Mouse (Mus musculus): Measurements from ENCODE around the gene Nxn.

Nxn gene

DNA sequence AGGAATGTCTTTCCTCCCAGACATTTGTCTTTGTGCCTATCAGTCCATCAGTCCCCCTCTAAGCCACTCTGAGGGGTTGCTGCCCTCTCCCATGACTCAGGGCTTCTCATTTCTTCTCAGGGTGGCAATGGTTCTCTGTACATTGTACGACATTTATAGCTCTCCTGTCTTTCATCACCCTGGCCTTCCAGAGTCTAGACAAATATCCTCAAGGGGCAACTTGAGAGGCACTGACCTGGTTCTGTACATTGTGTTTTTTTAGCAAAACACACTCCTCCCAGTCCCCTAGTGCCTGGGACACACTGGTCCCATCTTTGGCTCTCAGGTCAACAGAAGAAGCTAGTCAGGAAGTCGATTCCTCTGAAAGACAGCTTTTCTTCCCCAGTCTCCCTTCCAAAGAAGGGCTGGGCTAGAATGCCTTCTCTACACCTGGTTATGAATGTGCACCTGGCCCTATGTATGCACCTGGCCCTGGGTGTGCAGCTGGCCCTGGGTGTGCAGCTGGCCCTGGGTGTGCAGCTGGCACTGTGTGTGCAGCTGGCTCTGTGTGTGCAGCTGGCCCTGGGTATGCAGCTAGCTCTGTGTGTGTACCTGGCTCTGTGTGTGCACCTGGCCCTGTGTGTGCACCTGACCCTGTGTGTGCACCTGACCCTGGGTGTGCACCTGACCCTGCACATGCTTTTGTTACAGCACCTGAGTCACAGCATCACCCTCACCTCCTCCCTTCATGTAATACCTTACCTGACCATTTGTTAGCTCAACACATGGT lies 70.2 kb downstream of the Nxn start:
- DNase-seq (ENCODE audit: low spot score): no peak

DNA sequence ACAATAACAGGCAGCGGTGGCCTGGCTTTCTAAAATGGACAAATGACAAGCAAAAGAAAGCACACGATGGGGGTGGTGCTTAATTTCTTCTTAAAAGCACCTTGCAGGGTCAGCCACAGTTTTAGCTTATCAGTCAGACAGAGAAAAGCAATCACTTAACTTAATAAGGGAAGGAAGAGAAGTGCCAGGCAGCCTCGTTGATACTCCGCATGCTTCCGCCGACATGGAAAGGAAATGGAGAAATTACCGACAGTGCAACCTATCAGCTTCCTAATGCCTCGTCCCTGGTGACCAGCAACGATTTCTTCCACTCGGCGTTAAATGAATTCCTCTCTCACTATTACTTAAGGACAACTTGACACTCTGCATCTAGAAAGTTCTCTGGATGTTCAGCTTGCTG lies 70.9 kb downstream of the Nxn start:
- no peak for DNase-seq (ENCODE audit: low spot score)

DNA sequence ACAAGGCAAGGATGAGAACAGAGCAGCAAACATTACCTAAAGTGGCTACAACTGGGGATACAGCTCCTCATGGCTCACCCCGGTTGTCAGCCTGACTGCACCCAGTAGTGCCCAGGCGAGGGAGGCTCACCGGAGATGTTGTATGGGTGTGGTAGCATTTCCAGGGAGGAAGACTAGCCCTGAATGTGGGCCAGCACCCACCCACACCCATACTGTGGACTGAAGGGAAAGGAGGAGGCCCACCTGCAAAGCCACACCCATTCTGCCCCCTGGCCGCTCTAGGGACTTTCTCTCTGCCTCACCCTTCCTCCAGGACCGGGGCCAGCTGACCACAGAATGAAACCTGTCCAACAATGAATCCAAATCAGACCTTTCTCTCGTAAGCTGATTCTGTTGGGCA lies 72.3 kb downstream of the Nxn start:
- DNase-seq (ENCODE audit: low spot score): no peak

DNA sequence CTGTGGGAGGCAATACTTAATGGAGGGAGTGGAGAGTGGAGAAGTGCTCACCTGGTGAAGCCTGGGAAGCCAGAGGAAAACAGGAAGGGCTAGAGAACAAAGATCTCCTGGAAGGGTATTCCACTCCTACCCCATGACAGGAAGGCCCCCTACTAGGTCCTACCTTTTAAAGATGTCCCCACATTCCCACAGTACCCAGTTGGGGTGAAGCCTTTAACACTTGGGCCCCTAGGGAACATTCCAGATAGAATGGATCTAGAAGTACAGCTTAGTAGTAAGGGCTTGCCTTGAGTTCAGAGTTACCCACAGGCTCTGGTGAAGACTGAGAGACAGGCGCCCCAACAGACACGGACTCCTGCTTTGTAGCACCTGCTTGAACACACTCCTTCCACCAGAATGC lies 72.9 kb downstream of the Nxn start:
- no peak for DNase-seq (ENCODE audit: low spot score)

DNA sequence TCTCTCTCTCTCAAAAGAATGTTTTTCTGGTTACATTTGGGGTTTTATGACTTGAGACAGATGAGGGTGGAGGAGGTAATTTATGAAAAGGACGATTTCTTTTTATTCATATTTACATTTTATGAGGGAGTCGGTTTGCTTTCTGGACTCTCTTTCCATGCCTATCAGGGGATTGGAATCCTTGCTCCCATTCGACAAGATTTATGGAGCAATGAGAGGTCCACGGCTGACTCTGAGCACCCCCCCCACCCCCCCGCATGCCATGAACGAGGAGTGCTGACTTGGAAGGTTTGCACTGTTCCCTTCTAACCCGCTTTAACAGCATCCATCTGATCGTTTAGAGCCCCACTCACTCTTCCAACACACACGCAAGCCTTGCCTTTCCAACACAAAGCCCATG lies 74.1 kb downstream of the Nxn start:
- DNase-seq (ENCODE audit: low spot score): no peak

DNA sequence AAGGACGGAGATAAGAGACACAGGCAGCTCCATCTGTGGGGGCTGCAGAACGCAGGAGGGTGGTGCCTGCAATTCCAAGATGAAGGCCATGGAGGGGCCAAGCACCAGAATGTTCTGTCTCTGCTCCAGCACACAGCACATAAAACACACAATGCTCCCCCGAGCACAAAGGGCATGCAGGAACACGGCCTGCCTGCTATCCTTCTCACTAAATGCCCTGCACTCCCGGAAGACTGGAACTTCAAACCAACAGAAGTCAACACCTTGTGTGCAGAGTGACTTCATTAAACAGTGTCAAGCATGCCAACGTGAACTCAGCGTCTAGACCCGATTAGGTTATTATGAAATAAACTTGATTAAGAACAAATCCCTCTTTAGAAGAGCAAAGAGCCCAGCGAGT lies 74.7 kb downstream of the Nxn start:
- DNase-seq (ENCODE audit: low spot score): no peak

DNA sequence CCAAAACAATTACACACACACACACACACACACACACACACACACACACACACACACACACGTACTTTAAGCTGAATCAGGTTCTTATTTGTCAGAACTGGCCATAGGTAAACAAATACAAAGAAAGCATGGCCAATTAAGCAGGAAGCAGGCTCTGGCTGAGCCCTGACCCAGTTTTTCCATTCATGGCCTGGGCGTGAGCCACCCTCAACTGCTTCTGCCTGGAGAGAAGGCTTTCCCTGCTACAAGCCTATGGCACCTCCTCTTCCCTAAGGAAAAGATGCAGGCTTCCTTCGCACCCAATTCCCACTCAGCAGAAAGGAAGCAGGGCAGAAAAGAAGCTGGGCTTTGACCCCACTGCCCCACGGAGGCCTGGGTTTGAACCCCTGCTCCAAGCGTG lies 76.0 kb downstream of the Nxn start:
- DNase-seq (ENCODE audit: low spot score): no peak

DNA sequence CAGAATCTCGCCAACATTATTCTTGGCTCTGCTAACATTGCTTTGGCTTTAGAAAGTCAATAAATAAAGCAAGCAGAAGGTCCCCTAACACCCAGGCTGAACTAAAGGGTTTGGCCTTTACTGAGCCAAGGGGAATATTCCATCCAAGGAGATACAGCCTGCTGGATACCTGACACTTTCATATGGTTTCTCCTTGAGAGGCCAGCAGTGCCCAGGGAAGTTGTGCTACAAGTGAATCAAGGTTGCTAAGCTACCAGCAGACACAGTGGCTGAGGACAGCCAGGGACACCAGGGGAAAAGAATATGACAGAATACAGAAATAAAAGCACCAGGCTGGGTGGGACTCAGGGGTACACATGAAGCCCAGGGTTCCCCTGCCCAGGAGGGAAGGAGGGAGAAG lies 76.9 kb downstream of the Nxn start:
- no peak for DNase-seq (ENCODE audit: low spot score)

DNA sequence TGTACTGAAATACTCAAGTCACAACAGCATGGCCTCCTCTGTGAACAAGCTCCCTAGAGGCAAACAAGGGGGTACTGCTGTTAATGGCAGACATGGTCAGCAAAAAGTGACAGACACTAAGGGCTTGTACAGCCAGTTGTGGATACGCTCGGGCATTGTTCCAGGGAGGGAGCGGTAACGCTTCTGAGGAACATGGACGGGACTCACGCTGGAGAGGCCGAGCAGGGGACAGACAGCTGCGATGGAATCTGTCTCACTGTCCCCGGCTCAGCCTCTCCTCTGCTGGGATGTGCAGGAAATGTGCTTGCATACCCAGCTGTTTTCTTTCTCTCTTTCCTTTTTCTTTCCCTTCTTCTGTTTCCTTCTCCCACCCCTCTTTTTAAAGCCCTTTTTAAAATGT lies 78.5 kb downstream of the Nxn start:
- no peak for DNase-seq (ENCODE audit: low spot score)

DNA sequence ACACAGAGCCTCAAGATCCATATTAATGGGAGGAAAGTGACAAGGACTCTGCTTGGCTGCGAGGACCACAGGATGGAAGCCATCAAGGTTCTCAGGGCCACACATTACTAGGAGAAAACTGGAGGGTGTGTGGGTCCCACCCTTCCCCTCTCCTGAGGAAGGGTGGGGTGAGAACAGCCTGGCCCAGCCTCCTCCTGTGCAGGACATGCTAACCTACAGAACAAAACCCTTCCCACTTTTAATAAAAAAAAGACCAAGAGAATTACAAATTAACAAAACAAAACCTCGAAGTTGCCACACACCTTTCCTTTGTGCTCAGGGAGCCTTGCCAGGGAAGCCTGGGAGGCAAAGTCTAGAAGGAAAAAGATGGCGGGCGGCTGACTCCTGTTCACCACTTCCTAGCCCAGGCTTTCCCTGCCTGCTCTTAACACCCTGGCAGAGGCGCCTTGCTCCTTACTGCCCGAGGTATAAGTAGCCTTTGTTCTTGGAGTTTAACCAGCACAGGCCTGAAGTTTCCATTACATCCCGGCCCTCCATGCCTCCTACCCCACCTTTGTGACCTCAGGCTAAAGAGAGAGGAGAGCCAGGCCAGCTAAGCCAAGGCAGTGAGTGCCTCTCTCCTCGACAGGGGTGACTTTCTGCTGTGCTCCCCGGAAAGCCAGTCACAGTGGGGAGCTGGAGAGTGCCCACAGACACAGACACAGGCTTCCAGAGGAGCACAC lies 79.1 kb downstream of the Nxn start:
- DNase-seq (ENCODE audit: low spot score): no peak

DNA sequence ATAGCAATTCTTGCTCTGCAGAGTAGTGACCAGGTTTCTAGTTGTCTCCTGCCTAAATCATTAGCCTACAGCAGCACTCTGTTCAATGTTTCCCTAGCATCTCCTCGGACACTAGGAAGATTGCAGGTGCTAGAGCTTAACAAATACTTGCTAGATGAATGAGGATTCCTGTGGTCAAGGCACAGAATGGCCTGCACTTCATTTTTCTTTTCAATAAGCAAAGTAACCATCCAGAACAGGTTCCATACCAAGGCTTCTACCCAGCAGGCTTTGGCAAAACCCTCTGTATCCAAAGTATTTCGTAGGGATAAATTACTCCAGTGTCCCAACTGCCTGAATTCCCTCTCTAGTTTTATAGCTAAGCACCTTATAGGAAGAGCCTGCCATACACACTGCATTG lies 81.0 kb downstream of the Nxn start:
- DNase-seq (ENCODE audit: low spot score): no peak

DNA sequence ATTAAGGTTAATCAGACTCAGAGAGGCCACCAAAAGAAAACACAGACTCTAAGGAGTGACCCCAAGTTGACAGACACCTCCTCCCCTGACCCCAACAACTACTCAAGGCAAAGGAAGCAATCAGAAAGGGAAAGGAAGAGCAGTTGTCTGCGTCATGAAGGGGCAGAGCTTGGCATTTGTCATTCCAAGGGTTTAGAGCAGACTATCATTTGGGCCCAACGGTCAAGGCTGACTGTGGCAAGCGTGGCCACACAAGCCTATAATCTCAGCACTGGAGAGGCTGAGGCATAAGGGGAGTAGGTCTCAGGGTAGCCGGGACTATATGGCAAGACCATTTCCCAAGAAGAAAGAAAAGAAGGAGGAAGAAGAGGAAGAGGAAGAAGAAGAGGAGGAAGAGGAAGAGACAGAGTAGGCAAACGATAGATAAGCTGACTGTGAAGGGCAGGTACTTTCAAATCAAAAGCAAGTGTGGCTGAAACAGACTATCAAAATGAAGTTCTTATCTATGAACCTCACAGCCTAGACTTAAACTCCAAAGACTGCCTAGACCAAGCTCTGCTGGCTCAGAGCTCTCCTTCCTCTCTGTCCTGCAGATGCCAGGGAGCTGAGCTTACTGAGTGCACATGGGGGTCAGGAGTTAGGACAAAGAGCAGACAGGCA lies 83.0 kb downstream of the Nxn start:
- no peak for DNase-seq (ENCODE audit: low spot score)

DNA sequence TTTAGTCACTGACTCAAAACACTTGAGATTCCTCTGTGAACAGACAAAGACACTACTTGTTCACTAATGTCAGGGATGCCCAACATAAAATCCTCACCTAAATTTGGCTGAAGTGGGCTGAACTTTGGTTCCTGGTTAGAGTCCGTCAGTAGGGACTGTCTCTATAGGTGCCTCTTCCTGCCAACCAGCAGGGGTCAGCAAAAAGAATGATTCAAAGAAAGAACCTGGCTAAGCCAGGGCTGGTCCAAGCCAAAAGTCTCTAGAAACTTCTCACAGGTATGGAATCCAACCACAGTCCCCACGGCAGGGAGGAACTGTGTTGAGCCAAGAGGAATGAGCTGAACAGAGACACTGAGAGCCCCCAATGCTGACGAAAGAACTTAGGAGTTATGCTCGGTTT lies 84.2 kb downstream of the Nxn start:
- no peak for DNase-seq (ENCODE audit: low spot score)

DNA sequence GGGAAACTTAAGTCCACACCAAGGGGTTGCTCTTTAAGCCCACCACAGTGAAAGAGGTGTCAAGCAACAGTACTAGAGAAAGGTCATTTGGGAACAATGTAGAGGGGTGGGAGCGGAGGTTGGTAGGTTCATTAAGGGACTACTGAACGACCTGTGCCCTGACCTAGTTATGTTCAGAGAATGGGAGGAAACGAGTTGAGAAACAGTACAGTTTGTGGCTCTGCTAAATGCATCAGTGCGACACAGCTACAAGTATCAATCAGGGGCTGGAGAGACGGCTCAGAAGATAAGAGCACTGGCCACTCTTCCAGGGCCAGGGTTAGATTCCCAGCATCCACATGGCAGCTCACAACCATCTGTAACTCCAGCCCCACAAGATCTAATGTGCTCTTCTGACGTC lies 84.8 kb downstream of the Nxn start:
- no peak for DNase-seq (ENCODE audit: low spot score)

DNA sequence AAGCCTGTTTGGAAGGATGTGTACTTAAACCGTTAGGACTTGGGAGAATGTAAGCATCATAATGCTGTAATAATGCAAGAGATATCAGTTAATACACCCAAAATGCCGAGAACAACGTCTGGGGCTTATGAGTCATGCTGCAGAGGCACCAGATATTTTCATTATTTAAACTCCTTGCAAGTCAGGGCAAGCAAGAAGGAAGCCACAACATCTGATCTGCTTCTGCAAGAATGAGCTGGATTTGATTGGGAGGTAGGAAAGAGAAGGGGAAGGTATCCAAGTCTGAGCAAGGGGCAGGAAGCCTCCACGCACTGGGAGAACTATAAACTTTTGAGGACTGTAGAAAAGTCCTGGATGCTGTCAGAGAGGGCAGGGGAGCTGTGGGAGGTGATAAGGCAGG lies 86.1 kb downstream of the Nxn start:
- no peak for DNase-seq (ENCODE audit: low spot score)

DNA sequence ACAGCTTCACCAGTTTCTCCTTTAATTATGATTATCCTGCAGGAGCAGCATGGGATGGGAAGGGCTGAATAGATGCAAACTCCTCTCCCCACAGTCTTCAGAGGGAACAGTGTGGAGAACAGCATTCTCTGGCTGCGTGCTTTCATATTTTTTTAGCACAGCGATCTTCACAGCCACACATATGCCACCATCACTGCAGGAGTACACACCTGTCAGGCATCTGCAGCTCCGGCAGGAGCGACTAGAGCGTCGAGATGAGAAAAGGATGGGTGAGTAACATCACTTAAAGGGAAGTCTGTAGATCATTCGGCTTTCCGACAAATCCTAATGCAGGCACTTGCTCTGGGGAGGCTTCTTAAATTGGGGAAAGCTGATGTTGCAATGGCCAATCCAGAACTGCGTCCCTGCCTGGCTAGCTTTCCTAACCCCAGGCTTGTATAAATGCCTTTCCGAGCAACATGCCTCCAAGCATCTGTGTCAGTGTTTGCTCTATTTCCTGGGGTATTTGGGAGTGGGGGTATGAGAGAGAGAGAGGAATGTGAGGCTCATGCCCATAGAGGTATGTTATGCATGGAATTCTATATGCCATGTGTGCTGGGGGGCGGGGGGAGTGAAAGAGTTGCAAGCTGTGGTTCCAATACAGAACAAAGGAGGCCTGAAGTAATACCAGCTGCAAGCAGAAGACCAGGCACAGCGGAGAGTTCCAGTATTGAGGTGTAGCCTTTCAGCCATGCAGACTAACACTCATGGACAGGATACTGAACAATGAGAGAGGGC lies 87.5 kb downstream of the Nxn start:
- DNase-seq (ENCODE audit: low spot score): no peak

DNA sequence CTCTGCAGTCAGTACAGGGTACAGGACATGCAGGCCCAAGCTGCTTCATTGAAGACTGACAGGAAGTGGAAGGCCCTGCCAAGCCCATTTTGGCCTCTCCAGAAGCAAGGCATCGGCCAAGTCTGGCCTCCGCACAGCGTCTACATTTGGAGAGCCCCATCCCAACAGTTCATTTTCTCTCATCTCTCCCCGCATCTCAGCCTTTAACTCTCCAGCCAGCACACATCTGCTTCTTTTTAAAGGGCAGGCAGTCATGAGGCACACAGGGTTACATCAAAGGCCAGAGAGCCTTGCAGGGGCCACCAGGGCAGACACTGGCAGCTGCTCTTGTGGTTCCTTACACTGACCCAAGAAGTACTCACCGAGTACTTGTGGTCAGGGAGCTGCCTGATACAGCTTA lies 89.1 kb downstream of the Nxn start:
- no peak for DNase-seq (ENCODE audit: low spot score)

DNA sequence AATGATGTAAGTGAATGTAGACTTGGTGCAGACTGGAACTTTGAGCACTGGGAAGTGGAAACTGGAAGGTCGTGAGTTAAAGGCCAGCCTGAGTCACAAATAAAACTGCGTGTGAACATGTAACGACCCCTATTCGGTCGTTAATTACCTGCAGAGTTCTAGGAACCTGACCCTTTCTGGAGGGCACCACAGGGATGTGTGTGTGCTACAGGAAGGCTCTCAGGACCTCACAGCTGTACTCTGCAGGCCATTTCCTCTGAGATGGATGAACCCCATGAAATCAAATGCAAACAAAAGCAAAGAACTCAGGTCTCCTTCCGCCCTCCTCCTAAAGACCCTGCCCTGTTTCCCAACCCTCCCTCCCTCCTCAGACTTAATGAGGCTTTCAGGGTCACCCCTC lies 89.9 kb downstream of the Nxn start:
- DNase-seq (ENCODE audit: low spot score): no peak

DNA sequence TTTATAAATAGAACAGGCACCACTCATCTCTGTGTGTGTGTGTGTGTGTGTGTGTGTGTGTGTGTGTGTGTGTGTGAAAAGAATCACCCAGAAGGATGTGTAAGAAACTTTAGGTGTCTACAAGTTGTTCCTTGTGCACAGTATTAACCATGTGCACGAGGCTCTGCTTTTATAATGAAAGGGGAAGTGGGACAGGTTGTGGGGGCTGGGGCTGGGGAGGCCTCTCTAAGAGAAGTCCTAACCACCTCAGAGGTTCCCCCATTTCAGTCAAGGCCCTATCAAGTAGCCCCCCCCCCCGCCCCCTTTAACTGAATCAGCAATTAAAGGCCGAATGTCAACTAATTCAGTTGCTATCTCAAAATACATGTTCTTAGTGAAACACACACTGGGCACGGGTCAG lies 92.2 kb downstream of the Nxn start:
- no peak for DNase-seq (ENCODE audit: low spot score)

DNA sequence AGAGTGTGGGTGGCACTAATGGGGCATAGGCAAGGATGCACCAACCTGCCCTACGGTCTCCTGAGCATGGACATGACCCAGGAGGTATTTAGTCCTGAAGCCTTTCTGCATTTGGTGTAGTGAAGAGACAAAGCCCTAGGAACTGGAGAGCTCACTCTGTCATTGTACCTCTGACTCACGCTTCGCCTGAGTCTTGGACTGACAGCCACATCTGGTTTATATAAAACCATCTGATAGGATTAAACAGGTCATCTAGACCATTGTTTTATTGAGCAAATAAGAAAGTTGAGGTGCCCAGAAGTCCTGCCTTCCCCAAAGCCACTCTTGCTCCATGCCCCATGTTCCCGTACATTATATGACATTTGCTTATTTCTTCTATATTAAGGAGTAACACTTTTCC lies 93.4 kb downstream of the Nxn start:
- DNase-seq (ENCODE audit: low spot score): no peak

DNA sequence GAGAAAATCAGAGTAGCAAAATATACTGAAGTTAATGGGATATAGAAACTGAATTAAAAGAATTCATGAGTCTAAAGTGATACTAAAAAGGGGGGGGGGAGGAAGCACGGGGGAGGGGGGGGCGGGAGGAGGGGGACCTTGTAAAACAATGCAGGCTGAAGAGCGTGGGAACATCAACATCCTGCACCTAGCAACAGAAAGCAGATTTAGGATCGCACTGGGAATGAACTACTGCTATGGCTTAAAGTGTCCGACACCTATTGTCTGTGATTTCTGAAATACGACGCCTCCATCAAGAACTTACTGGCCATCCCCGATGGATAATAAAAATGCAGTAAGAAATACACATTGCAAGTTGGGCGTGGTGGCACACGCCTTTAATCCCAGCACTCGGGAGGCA lies 95.6 kb downstream of the Nxn start:
- DNase-seq (ENCODE audit: low spot score): no peak

DNA sequence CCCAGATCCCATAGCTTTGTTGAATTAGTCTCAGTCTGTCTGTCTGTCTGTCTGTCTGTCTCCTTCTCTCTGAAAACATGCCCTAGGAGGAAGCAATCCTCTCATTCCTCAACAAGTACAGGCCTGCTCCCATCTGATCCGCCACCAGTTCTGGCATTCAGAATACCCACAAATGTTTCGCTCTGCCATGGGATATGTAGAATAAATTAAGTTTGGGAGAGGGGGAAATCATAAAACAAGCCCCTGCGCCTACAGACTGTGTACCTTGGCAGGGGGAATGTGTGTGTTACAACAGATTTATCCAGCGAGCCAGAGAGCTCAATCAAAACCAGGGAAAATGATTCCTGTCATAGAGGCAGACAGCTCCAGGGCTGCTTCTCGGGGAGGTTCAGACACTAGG lies 98.1 kb downstream of the Nxn start:
- DNase-seq (ENCODE audit: low spot score): no peak

All from ovary, postnatal 14 days (tissue).